Mouse (Mus musculus) liver, embryonic 14 days (tissue): ENCODE data around the gene Nr1h4. TPM values are rescaled to one million over a fixed set of nuclear protein-coding genes. Genes with fewer than 3 reads are reported as not detected.

Source experiments
- polyA plus RNA-seq: library from polyadenylated mRNA; depleted of rRNA; stranded (reverse); fragments of >200 nt; gene quantifications from 2 replicates; pipeline ENCODE4 v1.2.3, GENCODE M21; 2012; rRNA removed

Gene Nr1h4
- polyA plus RNA-seq, result 2.9 and 3.4 TPM in 2 replicates

DNA sequence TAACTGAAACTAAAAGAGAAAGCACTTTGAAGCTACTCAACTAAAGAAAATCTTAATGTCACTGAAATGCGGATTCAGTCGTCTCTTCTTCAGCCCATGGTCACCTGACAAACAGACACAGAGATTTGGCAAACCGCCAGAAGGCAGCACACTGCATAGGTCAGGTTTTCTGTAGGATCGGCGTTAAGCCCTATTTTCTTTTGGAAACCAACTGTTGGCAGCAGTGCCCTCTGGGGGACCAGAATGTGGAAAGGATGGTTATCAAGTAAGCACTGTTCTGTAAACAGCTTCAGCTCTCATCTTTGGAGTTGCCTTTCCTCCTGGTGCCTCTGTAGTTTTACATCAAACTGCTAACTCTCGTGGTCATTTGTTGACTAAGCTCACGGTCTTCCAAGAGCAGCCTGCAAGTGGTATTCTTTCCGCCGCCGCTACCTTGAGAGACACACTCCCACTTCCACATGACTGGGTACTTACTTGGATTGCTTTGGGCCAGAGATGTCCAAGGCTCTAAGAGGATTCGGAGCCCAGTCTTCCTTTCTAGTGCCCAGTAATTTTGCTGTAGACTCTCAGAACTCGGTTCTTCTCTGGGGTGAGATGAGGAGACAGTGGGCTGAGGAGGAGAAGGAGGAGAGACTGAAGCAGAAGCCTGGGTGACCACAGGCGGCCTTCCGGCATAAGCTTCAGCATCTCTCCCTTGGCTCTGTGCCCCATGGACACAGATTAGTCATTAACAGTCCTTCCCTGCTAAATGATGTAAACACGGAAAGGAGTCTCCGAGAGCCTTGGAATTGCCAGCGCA, at the start of gene Nr1h4:
Nr1h4 (minus strand) TSS at position 657 of the 799 bp plus-strand sequence.

DNA sequence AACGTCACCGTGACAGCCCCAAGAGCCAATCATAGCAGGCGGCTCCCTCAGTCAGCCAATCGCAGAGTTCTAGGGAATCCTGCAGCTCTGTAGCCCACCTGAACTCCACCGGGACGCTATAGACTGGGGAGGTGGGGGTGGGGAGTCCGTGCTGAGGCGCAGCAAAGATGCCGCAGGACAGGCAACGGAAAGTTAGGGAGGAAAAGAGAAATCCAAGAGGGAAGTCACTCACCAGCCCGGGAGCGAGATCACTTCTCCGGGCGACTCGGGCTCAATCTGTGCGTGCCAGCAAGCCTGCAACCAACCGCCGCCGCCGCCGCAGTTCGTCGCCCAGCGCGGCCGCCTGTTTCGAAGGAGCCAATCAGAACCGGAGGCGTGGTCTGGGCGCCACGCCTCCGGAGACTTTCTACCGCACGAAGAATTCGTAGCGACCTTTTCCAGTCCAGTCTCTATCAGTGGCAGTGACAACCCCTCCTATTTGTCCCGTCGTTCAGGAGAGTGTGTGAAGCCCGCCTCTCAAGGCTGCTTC, 89.7 kb downstream of the Nr1h4 start, which contains the start of gene Gas2l3:
Gas2l3 (minus strand) TSS at position 345 of the 529 bp plus-strand sequence.

Other genes with a start within 250 kb of the Nr1h4 start
- 0.05 and 0.07 TPM in 2 replicates for gene Ano4, start 188.8 kb downstream of the Nr1h4 start, polyA plus RNA-seq
- 2.8 and 3.2 TPM in 2 replicates for gene Gas2l3, start 89.6 kb downstream of the Nr1h4 start, polyA plus RNA-seq
- gene Slc17a8, start 87.7 kb upstream of the Nr1h4 start, polyA plus RNA-seq, result 0.05 and 0.07 TPM in 2 replicates
- 10.5 and 11.8 TPM in 2 replicates for gene Scyl2, start 152.7 kb upstream of the Nr1h4 start, polyA plus RNA-seq
- gene Actr6, start 198.7 kb upstream of the Nr1h4 start, polyA plus RNA-seq, result 6.9 and 7.2 TPM in 2 replicates
- 9.9 and 10.1 TPM in 2 replicates for gene Uhrf1bp1l, start 211.4 kb upstream of the Nr1h4 start, polyA plus RNA-seq